ENCODE assay signal across 8 mouse cellular contexts in the genomic region with DNA sequence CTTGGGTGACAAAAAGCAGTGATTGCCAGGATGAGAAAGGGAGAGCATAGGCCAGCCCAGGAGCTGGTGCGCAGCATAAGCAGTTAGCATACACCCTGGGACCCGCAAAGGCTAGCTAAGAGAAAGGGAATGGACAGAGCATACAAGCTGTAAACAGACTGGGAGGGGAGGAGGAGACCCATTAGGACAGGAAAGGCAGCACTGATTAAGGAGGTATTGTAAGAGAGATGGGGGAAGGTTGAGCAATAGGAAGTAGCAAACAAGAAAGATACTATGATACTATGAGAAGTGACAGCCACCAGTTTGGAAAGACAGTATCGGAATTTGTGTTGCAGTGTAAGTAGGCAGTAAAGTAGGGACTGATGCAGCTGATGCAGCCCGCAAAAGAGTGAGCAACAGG. TPM values are rescaled to one million over a fixed set of nuclear protein-coding genes. Genes with fewer than 3 reads are reported as not detected.
A peak's percentile ranks its signal among the peaks of the same experiment; 100 is the strongest.
DNase-seq lines count a peak whose midpoint lies in the region; ATAC-seq and TF ChIP-seq lines count a peak whose summit lies in the region.

No protein-coding gene starts in this region.

- no peak for ATAC-seq in embryonic facial prominence, embryonic 12.5 days (ENCODE audit: insufficient number of reproducible peaks, insufficient read depth, low FRiP score, low TSS enrichment)
- no peak for ATAC-seq in intestine, embryonic 15.5 days
- ATAC-seq in neural tube, embryonic 13.5 days (ENCODE audit: low read depth): no peak

- 0 out of 2 replicates have a peak overlapping the region, but pooled peaks have one; percentile 4 for H3K27ac ChIP-seq in left cerebral cortex, adult 2 months
- no peak overlapping the region for H3K27ac ChIP-seq in embryonic facial prominence, embryonic 12.5 days
- no peak overlapping the region; the same call in 1 of the 2 replicates for H3K27ac ChIP-seq in intestine, embryonic 15.5 days
- H3K27ac ChIP-seq in neural tube, embryonic 13.5 days (replicated peaks): no peak overlapping the region

- H3K4me2 ChIP-seq in embryonic facial prominence, embryonic 12.5 days (replicated peaks): peak overlapping the region; percentile 92
- peak overlapping the region; percentile 88 for H3K4me2 ChIP-seq in intestine, embryonic 15.5 days (replicated peaks)
- peak overlapping the region; percentile 98 for H3K4me2 ChIP-seq in neural tube, embryonic 13.5 days

- 42% methylated on average over 4 of the region's 4 CpGs for WGBS in embryonic facial prominence, embryonic 12.5 days
- 26% methylated on average over 4 of the region's 4 CpGs for WGBS in intestine, embryonic 15.5 days
- WGBS in neural tube, embryonic 13.5 days: 38% methylated on average over 4 of the region's 4 CpGs

- peak overlapping the region; percentile 96 for H3K4me3 ChIP-seq in left cerebral cortex, adult 2 months
- H3K4me3 ChIP-seq in embryonic facial prominence, embryonic 12.5 days: peak overlapping the region; percentile 91
- H3K4me3 ChIP-seq in intestine, embryonic 15.5 days (replicated peaks): peak overlapping the region; percentile 90
- H3K4me3 ChIP-seq in neural tube, embryonic 13.5 days: peak overlapping the region; percentile 95

- no peaks in the 10 kb centered on the region for H3K9me3 ChIP-seq in embryonic facial prominence, embryonic 12.5 days
- H3K9me3 ChIP-seq in intestine, embryonic 15.5 days: no peaks in the 10 kb centered on the region
- H3K9me3 ChIP-seq in neural tube, embryonic 13.5 days: no peaks in the 10 kb centered on the region

- H3K36me3 ChIP-seq in embryonic facial prominence, embryonic 12.5 days: 0 out of 2 replicates have a peak, but pooled peaks cover 3% of the 10 kb centered on the region
- H3K36me3 ChIP-seq in intestine, embryonic 15.5 days: no peaks in the 10 kb centered on the region
- 0 out of 2 replicates have a peak, but pooled peaks cover 5% of the 10 kb centered on the region for H3K36me3 ChIP-seq in neural tube, embryonic 13.5 days

- H3K9ac ChIP-seq in embryonic facial prominence, embryonic 12.5 days: peak overlapping the region; percentile 95
- peak overlapping the region; percentile 94 for H3K9ac ChIP-seq in intestine, embryonic 15.5 days
- H3K9ac ChIP-seq in neural tube, embryonic 13.5 days: peak overlapping the region; percentile 98

- peaks cover 34% of the 10 kb centered on the region for H3K4me1 ChIP-seq in embryonic facial prominence, embryonic 12.5 days
- peaks cover 32% of the 10 kb centered on the region for H3K4me1 ChIP-seq in intestine, embryonic 15.5 days (replicated peaks)
- peaks cover 54% of the 10 kb centered on the region for H3K4me1 ChIP-seq in neural tube, embryonic 13.5 days (replicated peaks)

- DNase-seq in left cerebral cortex, adult 2 months (ENCODE audit: extremely low spot score in 1 of 2, low spot score in 2 of 2): no peak
- DNase-seq in left cerebral cortex, adult 11 months (ENCODE audit: low spot score): no peak
- DNase-seq in ovary, postnatal 10 days (ENCODE audit: low spot score): no peak
- DNase-seq in retina, postnatal 1 day: no peak
- DNase-seq in frontal cortex, adult 2 months (ENCODE audit: extremely low spot score in 1 of 2, low spot score in 1 of 2): no peak

- H3K27me3 ChIP-seq in embryonic facial prominence, embryonic 12.5 days: no peaks in the 10 kb centered on the region
- no peaks in the 10 kb centered on the region for H3K27me3 ChIP-seq in intestine, embryonic 15.5 days (replicated peaks)
- no peaks in the 10 kb centered on the region for H3K27me3 ChIP-seq in neural tube, embryonic 13.5 days

- no peak for TF ChIP-seq CTCF in left cerebral cortex, adult 2 months (IDR thresholded peaks at IDR 0.05)

- intact Hi-C loops in left cerebral cortex, adult 2 months (cut with DNase I): loop anchor here (2.0 kb wide), 3 partner anchors 41 to 77 kb away; a partner anchor contains a TSS

RNA-seq across cellular contexts. Expression of a gene that starts 1.8 kb away (rescaled TPM):
- total RNA-seq in left cerebral cortex, adult 2 months (2021): 100 to 1,000 TPM; 133 to 148 TPM
- polyA plus RNA-seq in embryonic facial prominence, embryonic 12.5 days (2016; fragmentation: Nextera tagmentation; extraction: Ambion mirVana): 61.2 and 62.8 TPM in 2 replicates
- 44.9 and 45.8 TPM in 2 replicates for polyA plus RNA-seq in intestine, embryonic 15.5 days (2015; fragmentation: Nextera tagmentation; extraction: Ambion mirVana)
- 45.3 and 48.0 TPM in 2 replicates for polyA plus RNA-seq in neural tube, embryonic 13.5 days (2015; fragmentation: Nextera tagmentation; extraction: Ambion mirVana)
- 93.6 and 105 TPM in 2 replicates for polyA plus RNA-seq in frontal cortex, adult 2 months (2012; rRNA removed)

RNA-seq across cellular contexts. Expression of a gene that starts 42.9 kb away (rescaled TPM):
- 10 to 100 TPM; 27.9 to 28.0 TPM for total RNA-seq in left cerebral cortex, adult 2 months (2021)
- polyA plus RNA-seq in embryonic facial prominence, embryonic 12.5 days (2016; fragmentation: Nextera tagmentation; extraction: Ambion mirVana): 40.3 and 46.1 TPM in 2 replicates
- polyA plus RNA-seq in intestine, embryonic 15.5 days (2015; fragmentation: Nextera tagmentation; extraction: Ambion mirVana): 20.4 and 20.5 TPM in 2 replicates
- polyA plus RNA-seq in neural tube, embryonic 13.5 days (2015; fragmentation: Nextera tagmentation; extraction: Ambion mirVana): 29.1 and 29.2 TPM in 2 replicates
- polyA plus RNA-seq in frontal cortex, adult 2 months (2012; rRNA removed): 20.1 and 21.8 TPM in 2 replicates
